Mouse (Mus musculus) stomach, postnatal 0 days (tissue): ENCODE measurements around the gene Dnajc21.

Experiments
- CTCF ChIP-seq: IDR thresholded peaks from 2 replicates; pipeline ENCODE4 v1.5.1; 2016; ENCODE audit warnings: antibody characterized with exemption, low read depth, mild to moderate bottlenecking, moderate library complexity
- EP300 ChIP-seq: optimal IDR thresholded peaks from 2 replicates; pipeline ENCODE3; 2016; ENCODE audit warnings: antibody characterized with exemption

DNA sequence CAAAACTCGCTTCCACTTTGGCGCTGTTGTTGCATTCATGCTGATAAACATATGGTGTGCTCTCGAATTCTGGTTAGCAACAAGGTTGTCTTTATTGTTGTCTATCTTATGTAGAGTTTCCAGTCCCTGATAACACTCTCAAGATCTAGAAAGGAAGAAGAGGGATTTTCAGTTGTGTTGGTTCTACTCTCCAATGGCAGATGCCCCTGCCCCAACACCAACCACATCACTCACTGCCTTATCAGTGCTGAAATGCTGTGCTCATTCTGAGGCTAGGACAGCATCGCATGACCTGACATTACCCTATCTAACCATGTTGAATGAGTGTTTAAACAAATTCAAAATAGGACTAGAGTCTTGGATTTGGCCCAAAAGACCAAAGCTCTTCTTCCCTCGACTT, 29.7 kb upstream of the Dnajc21 start:
- TF ChIP-seq EP300 (no peak), CTCF (no peak)
